Mouse (Mus musculus) left cerebral cortex, adult 8-10 months (tissue): ENCODE data around the gene Ins2. TPM values are rescaled to one million over a fixed set of nuclear protein-coding genes. Genes with fewer than 3 reads are reported as not detected.

Experiments used
- DNase-seq, 2 experiments: peaks; one replicate each; pipeline ENCODE4 v3.0.0; 2022; ENCODE audit warnings: low spot score in 2 of 2
- total RNA-seq, 4 experiments: library from RNA; stranded (reverse); gene quantifications; 2 replicates each; pipeline ENCODE4 v1.2.4; 2022

The Ins2 gene
- not detected for total RNA-seq

- no peak for DNase-seq
Measured at GRCm38 (mm10) chr7:142743281-142743680, at the start of gene Ins2. Ins2 (minus strand) TSS chr7:142743381.

GRCm38 (mm10) chr7:142792650-142793275, 49.6 kb upstream of the Ins2 start:
- no peak for DNase-seq

GRCm38 (mm10) chr7:142789667-142790066, 46.5 kb upstream of the Ins2 start:
- DNase-seq = no peak

- no peak for DNase-seq
Measured at GRCm38 (mm10) chr7:142737772-142738171, 5.4 kb downstream of the Ins2 start.

GRCm38 (mm10) chr7:142736943-142737490, 6.2 kb downstream of the Ins2 start:
- peak in 1 of 2 experiments; percentile 7 for DNase-seq

- DNase-seq = no peak
Measured at GRCm38 (mm10) chr7:142725973-142726372, 17.2 kb downstream of the Ins2 start.

GRCm38 (mm10) chr7:142720725-142721124, 22.5 kb downstream of the Ins2 start:
- no peak for DNase-seq

- no peak for DNase-seq
Measured at GRCm38 (mm10) chr7:142714783-142715498, 28.2 kb downstream of the Ins2 start.

- no peak for DNase-seq
Measured at GRCm38 (mm10) chr7:142706873-142707272, 36.3 kb downstream of the Ins2 start.

- no peak for DNase-seq
Measured at GRCm38 (mm10) chr7:142699334-142699860, 43.8 kb downstream of the Ins2 start.

- DNase-seq = no peak
Measured at GRCm38 (mm10) chr7:142678611-142679010, 64.6 kb downstream of the Ins2 start.

- peak in 1 of 2 experiments; percentile 29 for DNase-seq
Measured at GRCm38 (mm10) chr7:142675644-142676043, 67.5 kb downstream of the Ins2 start.

GRCm38 (mm10) chr7:142675141-142675540, 68.0 kb downstream of the Ins2 start:
- no peak for DNase-seq

GRCm38 (mm10) chr7:142672120-142672519, 71.1 kb downstream of the Ins2 start:
- DNase-seq = peak in 1 of 2 experiments; percentile 49

GRCm38 (mm10) chr7:142671067-142671466, 72.1 kb downstream of the Ins2 start:
- no peak for DNase-seq

GRCm38 (mm10) chr7:142669751-142670625, 73.2 kb downstream of the Ins2 start, which contains the start of gene Gm49394:
Gm49394 (minus strand) TSS chr7:142669942.
- DNase-seq = no peak

GRCm38 (mm10) chr7:142668328-142668727, 74.9 kb downstream of the Ins2 start:
- no peak for DNase-seq

GRCm38 (mm10) chr7:142667521-142667920, 75.7 kb downstream of the Ins2 start:
- no peak for DNase-seq

GRCm38 (mm10) chr7:142666659-142667058, 76.5 kb downstream of the Ins2 start, which contains the start of gene Igf2:
Igf2 (minus strand) TSS chr7:142666816.
- DNase-seq = no peak

- no peak for DNase-seq
Measured at GRCm38 (mm10) chr7:142666109-142666508, 77.1 kb downstream of the Ins2 start.

- no peak for DNase-seq
Measured at GRCm38 (mm10) chr7:142665364-142665763, 77.8 kb downstream of the Ins2 start.
